Mouse (Mus musculus) intestine, embryonic 16.5 days (tissue): ENCODE data around the gene Atmin. TPM values are rescaled to one million over a fixed set of nuclear protein-coding genes. Genes with fewer than 3 reads are reported as not detected.

Experiments
- ATAC-seq: fragments of 200-750 bp; cut with Nextera tagmentation; 2 replicates; pipeline ENCODE4 v1.8.0; 2017; ENCODE audit warnings: moderate TSS enrichment, moderate library complexity
- H3K27ac ChIP-seq: fragments of 300-500 bp; sonication (generic); 2 replicates; pipeline ENCODE4 v1.5.1; 2014; ENCODE audit warnings: mild to moderate bottlenecking, low read length
- H3K27me3 ChIP-seq: fragments of 300-500 bp; sonication (generic); replicated peaks from 2 replicates; pipeline ENCODE4 v1.6.1; 2014; ENCODE audit warnings: low read length, control low read depth, mixed read lengths; ENCODE audit not compliant: control insufficient read depth, insufficient read depth
- H3K36me3 ChIP-seq: fragments of 300-500 bp; sonication (generic); 2 replicates; pipeline ENCODE4 v1.6.1; 2014; ENCODE audit warnings: low read length, control low read depth; ENCODE audit not compliant: control insufficient read depth, insufficient read depth
- H3K4me1 ChIP-seq: fragments of 300-500 bp; sonication (generic); 2 replicates; pipeline ENCODE4 v1.6.1; 2014; ENCODE audit warnings: low read length, control low read depth, mixed read lengths; ENCODE audit not compliant: control insufficient read depth, insufficient read depth
- H3K4me2 ChIP-seq: fragments of 300-500 bp; sonication (generic); 2 replicates; pipeline ENCODE4 v1.6.1; 2014; ENCODE audit warnings: low read depth, low read length, control low read depth
- H3K4me3 ChIP-seq: fragments of 300-500 bp; sonication (generic); 2 replicates; pipeline ENCODE4 v1.5.1; 2014; ENCODE audit warnings: mild to moderate bottlenecking, low read length
- H3K9ac ChIP-seq: fragments of 300-500 bp; sonication (generic); 2 replicates; pipeline ENCODE4 v1.6.1; 2014; ENCODE audit warnings: low read depth, low read length
- H3K9me3 ChIP-seq: fragments of 300-500 bp; sonication (generic); 2 replicates; pipeline ENCODE4 v1.6.1; 2016; ENCODE audit warnings: low read length, control low read depth; ENCODE audit not compliant: control insufficient read depth
- WGBS: fragments of 180-500 bp; shearing (Covaris S2); extraction: QIAGEN DNeasy Blood & Tissue Kit; methylation state at CpG from one replicate; pipeline ENCODE4 v1.1.7; 2014; 5-methylcytosine and 5-hydroxymethylcytosine counted together
- polyA plus RNA-seq: library from polyadenylated mRNA; unstranded; fragments of >200 nt; fragmentation: Nextera tagmentation; extraction: Ambion mirVana; gene quantifications from 2 replicates; pipeline ENCODE4 v1.2.1, GENCODE M21; 2015

The Atmin gene
- polyA plus RNA-seq, 1 experiment from 2014 or later, result 7.9 TPM

DNA sequence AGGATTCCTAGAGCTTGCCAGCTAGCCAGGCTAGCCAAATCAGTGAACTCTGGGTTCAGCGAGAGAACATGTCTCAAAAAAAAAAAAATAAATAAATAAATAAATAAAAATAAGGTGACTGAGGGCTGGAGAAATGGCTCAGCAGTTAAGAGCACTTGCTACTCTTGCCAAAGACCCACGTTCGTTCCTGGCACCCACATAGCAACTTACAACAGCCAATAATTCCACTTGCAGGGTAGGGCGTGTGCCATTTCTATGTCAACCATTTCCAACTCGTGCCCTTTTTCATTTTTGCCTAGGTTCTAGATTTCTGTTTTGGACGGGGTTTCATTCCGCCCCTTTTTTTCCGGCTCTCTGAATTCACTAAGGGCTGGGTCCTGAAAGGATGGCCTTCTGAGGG is 34.9 kb downstream of the Atmin start:
- Histone ChIP-seq H3K27me3 (no peaks in the 10 kb centered on the region), H3K4me2 (peak overlapping the region; percentile 88), H3K9ac (peak overlapping the region; percentile 64), H3K27ac (no peak overlapping the region), H3K4me3 (peak overlapping the region; percentile 95), H3K9me3 (no peaks in the 10 kb centered on the region), H3K4me1 (peaks cover 15% of the 10 kb centered on the region), H3K36me3 (no peaks in the 10 kb centered on the region)
- ATAC-seq, result no peak
- 28% methylated on average over 8 of the region's 8 CpGs for WGBS

DNA sequence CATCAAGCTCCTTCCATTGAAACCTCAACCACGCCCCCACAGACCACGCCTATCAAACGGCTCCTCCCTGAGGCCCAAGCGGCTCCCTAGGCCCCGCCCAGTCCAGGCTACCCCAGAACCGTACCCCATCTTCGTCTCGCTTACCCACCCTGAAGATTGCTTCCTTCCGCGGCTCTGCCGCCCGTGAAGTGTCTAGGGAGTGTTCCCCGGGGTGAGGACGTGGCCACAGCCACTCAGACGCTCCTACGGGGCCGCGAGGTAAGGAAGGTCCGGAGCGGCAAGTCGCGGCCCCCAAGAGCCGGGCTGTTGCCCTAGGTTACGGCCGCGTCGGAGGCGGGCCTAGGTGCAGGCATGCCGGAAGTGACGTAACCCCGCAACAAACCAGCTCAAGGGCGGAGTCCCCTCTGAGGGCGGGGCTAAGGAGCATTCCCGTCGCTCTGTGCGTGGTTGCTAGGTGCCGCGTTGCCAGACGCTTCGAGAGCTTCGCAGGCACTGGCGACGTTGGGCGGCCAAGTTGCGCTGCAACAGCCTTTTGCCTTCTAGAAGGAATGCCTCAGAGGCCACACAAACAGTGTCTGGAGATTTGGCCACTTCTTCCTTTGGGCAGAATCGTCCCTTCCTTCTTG is 35.6 kb downstream of the Atmin start, which contains the start of gene 1700030J22Rik:
TSS of gene 1700030J22Rik (minus strand) at position 329 of the 626 bp plus-strand sequence.
- peak; percentile 99 for ATAC-seq
- H3K9ac ChIP-seq, result peak within 1 kb of the TSS; percentile 64
- no peaks in the 10 kb centered on the region for H3K27me3 ChIP-seq
- peak within 1 kb of the TSS; percentile 95 for H3K4me3 ChIP-seq
- no peak within 1 kb of the TSS for H3K27ac ChIP-seq
- H3K4me2 ChIP-seq, result peak within 1 kb of the TSS; percentile 88
- under 1% methylated on average over 46 of the region's 46 CpGs for WGBS
- H3K4me1 ChIP-seq, result peaks cover 15% of the 10 kb centered on the region
- no peaks in the 10 kb centered on the region for H3K9me3 ChIP-seq
- no peaks in the 10 kb centered on the region for H3K36me3 ChIP-seq

- 0 out of 2 replicates have a peak, but pooled peaks cover 2% of the 10 kb centered on the region for H3K36me3 ChIP-seq
Observed at GRCm38 (mm10) chr8:116980117-116980516, 36.9 kb downstream of the Atmin start.

DNA sequence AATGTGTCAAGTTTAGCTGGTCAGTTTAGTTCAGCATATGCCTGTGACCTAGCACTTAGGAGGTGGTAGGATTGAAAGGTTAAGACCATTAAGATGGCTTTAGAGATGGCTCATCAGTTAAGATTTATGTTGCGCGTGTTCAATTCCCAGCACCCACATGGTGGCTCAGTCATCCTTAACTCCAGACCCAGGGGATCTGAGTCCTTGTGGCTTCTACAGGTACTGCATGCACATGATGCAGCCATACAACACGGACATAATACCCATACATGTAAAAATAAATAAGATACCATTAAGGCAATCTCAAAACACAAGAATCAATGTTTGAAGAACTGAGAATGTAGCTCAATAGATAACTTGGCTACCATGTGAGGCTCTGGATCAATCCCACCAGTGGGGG is 46.6 kb downstream of the Atmin start:
- ATAC-seq, result no peak

More at GRCm38 (mm10) chr8:116980117-116980516, 36.9 kb downstream of the Atmin start:
- Histone ChIP-seq H3K4me1 (peaks cover 15% of the 10 kb centered on the region), H3K27ac (no peak overlapping the region), H3K27me3 (no peaks in the 10 kb centered on the region), H3K4me2 (no peak overlapping the region), H3K9me3 (no peaks in the 10 kb centered on the region), H3K9ac (no peak overlapping the region), H3K4me3 (no peak overlapping the region)
- WGBS, result 19% methylated on average over 4 of the region's 4 CpGs
- ATAC-seq, result no peak

DNA sequence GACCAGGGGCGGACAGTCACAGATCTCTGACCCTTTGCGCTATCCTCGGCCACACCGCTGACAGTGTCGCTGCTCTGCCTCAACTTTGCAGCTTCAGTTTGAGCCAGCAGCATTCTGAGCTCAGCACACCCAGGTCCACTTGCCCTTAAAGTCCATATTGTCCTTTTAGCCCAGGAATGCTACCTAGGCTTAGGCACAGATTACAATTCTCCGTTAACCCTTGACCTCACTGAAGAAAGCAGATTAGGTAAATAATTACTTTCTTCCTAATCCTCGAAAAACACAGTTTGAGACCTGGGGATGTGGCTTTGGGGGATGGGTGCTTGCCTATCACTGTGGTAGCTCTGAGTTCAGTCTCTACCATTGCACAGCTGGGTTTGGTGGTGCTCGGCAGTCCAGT is 48.0 kb downstream of the Atmin start:
- Histone ChIP-seq H3K4me3 (no peak overlapping the region), H3K4me1 (peaks cover 9% of the 10 kb centered on the region; the same call in 1 of the 2 replicates), H3K27me3 (no peaks in the 10 kb centered on the region), H3K9ac (no peak overlapping the region), H3K4me2 (0 out of 2 replicates have a peak overlapping the region, but pooled peaks have one; percentile 93), H3K27ac (no peak overlapping the region), H3K9me3 (no peaks in the 10 kb centered on the region), H3K36me3 (no peaks in the 10 kb centered on the region)
- no peak for ATAC-seq
- 81% methylated on average over 8 of the region's 8 CpGs for WGBS

More for the DNA sequence above, 46.6 kb downstream of the Atmin start:
- Histone ChIP-seq H3K27ac (no peak overlapping the region), H3K4me2 (no peak overlapping the region), H3K9ac (no peak overlapping the region), H3K27me3 (no peaks in the 10 kb centered on the region), H3K36me3 (0 out of 2 replicates have a peak, but pooled peaks cover under 1% of the 10 kb centered on the region), H3K4me3 (no peak overlapping the region), H3K9me3 (no peaks in the 10 kb centered on the region), H3K4me1 (peaks cover 9% of the 10 kb centered on the region; the same call in 1 of the 2 replicates)
- WGBS, result 95% methylated on average over 3 of the region's 3 CpGs

GRCm38 (mm10) chr8:116992176-116992971 is 49.2 kb downstream of the Atmin start:
- peak overlapping the region; percentile 79 for H3K9ac ChIP-seq
- 7% methylated on average over 23 of the region's 23 CpGs for WGBS
- H3K36me3 ChIP-seq, result no peaks in the 10 kb centered on the region
- peak overlapping the region; percentile 77 for H3K4me3 ChIP-seq
- no peaks in the 10 kb centered on the region for H3K27me3 ChIP-seq
- no peaks in the 10 kb centered on the region for H3K9me3 ChIP-seq
- H3K4me2 ChIP-seq, result peak overlapping the region; percentile 93
- H3K4me1 ChIP-seq, result peaks cover 9% of the 10 kb centered on the region; the same call in 1 of the 2 replicates
- peak overlapping the region; percentile 88 for H3K27ac ChIP-seq
- peak; percentile 16; the same call in 1 of the 2 replicates for ATAC-seq

DNA sequence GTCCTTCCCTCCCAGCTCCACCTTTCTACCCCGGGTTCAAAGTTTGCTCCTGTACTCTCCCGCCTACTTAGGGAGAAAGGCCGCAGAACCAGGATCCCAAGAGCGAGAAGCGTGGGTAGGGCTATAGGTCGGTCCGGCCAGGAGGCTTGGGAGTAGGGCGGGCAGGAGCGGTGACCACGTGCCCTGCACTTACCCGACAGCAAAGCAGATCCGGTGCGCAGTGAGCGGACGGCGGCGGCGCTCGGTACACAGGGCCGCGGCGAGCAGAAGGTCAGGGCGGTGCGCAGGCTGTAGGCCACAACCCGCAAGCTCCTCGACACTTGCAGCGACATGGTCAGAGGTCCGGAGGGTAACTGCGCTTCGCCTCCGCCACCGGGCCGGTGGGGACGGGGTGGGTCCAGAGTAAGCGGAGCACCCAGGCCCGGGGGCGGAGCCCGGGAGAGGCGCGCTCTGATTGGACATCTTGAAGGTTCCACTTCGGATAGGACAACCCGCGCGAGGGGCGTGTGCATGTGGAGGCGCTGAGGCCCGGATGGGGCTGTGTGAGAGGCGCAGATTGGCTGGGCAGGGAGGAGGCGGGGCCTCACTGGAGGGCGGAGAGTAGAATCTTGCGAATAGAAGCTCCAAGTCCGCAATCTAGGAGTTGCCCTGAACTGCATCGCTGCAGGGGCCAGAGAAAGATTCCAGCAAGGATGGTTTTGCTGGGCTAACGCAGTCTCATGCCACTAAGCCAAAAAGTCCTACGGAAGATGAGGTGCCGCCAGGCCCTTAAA is 50.1 kb downstream of the Atmin start, which contains the start of gene Gcsh:
TSS of gene Gcsh (minus strand) at position 443 of the 773 bp plus-strand sequence.
- ATAC-seq, result peak; percentile 100
- peak within 1 kb of the TSS; percentile 79 for H3K9ac ChIP-seq
- H3K4me2 ChIP-seq, result peak within 1 kb of the TSS; percentile 93
- no peaks in the 10 kb centered on the region for H3K9me3 ChIP-seq
- no peaks in the 10 kb centered on the region for H3K36me3 ChIP-seq
- WGBS, result under 1% methylated on average over 56 of the region's 56 CpGs
- peak within 1 kb of the TSS; percentile 77 for H3K4me3 ChIP-seq
- H3K27me3 ChIP-seq, result no peaks in the 10 kb centered on the region
- H3K4me1 ChIP-seq, result peaks cover 9% of the 10 kb centered on the region; the same call in 1 of the 2 replicates
- H3K27ac ChIP-seq, result peak within 1 kb of the TSS; percentile 88

DNA sequence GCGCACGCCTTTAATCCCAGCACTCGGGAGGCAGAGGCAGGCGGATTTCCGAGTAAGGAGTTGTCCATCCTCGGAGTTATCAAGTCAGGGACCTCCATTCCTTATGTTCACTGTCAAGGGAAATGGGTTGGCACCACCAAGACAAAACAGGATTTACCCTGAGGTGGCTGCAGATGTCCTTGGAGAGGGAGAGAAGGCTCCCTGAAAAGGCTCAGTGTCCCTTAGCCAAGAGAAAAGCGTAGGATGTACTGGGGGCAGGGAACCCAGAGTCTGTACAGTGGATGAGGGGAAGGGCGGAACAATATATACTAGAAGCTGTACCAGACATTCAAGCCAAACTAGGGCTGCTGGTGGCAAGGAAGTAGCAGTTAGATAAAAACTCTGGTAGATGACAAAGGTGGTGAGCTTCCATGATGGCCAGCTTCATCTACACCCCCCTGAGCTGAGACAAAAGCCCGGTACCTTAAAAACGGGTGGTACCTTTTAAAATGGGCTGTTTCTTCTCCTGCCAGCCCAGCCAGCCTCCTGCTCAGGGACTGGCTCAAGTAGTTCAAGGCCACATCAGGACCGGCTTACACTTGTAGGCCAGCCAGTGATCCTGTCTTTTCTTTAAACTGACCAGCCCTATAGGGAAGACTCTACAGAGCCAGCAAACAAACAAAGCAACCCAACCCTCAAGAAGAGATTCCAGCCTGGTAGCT is 51.0 kb downstream of the Atmin start:
- Histone ChIP-seq H3K4me1 (peaks cover 9% of the 10 kb centered on the region; the same call in 1 of the 2 replicates), H3K27me3 (no peaks in the 10 kb centered on the region), H3K4me3 (peak overlapping the region; percentile 77), H3K9ac (peak overlapping the region; percentile 67), H3K27ac (no peak overlapping the region), H3K9me3 (no peaks in the 10 kb centered on the region), H3K4me2 (peak overlapping the region; percentile 71), H3K36me3 (no peaks in the 10 kb centered on the region)
- ATAC-seq, result no peak
- WGBS, result 61% methylated on average over 11 of the region's 11 CpGs
